Mouse (Mus musculus) urinary bladder, postnatal 14 days (tissue): Measurements from ENCODE around the gene Rspry1.

Experiments
- DNase-seq: peaks from one replicate; pipeline ENCODE4 v3.0.0; 2021; ENCODE audit warnings: low spot score

The Rspry1 gene

DNA sequence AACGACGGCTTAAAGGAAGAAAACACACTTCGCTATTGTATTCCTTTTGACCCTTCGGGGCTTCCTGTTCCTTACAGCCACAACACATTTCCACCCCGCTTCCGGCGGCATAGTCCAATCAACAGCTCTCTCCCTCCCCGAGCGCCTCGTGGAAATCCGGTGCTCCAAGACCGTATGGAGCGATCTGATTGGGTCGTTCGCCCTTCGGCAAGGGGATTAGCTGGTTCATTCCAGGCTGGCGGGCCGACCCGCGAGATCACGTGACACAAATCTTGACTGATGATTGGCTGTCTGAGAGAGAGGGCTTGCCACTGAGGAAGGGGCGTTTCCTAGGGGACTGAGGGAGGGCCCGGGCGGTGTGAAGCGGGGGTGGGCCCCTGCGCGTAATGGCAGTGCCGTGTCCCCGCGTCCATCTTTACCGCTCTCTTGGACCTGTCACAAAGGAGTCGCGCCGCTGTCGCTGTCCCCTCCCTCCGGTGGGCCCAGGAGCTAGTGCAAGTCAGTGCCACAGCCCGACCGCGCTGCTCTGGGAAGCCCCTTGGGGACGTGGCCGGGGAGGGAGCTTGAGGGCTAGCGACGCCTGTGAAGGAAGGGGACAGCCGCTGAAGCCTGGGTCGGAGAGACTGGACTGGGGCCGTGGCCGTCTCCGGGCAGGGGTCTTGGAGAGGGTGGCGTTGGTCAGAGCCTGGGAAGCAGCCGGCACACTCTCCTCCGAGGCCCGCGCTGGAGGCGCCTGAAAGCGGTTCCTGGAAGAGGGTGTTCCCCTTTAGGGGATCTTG is at the start of gene Rspry1, which contains the start of gene Fam192a:
Gene Rspry1 (plus strand): TSS at position 331 of the 779 bp plus-strand sequence.
Gene Fam192a (minus strand): TSS at position 391 of the 779 bp plus-strand sequence.
- peak; percentile 100 for DNase-seq

DNA sequence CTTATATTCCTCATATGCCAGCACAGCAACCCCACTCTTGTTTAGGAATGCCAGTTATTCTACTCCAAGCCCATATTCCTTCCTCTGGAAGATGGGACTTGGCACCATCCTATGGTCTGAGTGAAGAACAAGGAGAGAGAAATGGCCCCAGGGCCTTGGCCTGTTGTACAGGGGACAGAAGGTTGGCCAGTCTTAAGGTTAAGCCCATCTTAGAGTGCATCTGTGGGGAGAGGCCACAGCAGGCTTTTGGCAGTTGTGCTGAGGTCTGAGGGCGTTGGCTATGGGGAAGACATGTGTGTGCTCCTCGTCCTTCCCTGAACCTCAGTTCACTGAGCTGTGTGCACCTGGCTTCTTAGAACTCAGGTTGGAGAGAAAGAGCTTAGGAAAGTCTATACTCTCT is 49.0 kb upstream of the Rspry1 start:
- no peak for DNase-seq

DNA sequence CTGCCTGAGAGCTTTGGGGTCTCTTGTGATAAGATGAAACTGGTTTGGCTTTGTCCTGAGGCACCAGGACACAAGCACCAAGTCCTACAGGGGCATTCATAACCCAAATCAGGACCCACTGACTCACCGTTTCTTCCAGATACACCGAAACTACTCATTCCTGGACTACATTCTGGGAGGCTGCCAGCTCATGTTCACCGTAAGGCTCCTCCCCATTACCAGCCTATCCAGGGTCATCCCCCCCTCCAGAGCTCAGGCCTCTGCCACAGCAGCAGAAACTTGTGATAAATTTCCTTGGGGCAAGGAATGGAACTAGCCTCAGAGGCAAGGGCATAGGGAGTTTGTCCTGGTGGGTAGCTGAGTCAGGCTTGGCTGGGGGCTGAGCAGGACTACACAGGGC is 44.5 kb upstream of the Rspry1 start:
- DNase-seq = no peak

DNA sequence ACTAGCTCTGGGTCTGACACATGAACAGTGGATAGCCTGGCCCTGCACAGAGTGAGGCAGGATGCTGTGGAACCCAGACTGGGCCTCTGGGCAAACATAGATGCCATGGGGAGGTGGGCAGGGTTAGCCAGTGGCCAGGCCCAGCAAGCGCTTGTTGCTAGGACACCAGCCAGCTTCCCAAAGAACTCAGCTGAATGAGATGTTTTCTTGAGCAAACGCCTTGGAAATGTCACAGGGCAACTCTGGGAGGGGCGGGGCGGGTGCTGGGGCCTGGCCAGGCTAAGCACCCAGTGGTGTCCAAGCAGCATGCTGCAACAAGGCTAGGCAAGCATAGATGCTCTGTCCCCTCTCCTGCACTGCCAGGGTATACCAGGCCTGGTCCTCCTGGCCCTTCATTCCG is 40.5 kb upstream of the Rspry1 start:
- DNase-seq = no peak

- DNase-seq = no peak
These were observed 37.3 kb upstream of the Rspry1 start for GRCm38 (mm10) chr8:94564421-94564820.

DNA sequence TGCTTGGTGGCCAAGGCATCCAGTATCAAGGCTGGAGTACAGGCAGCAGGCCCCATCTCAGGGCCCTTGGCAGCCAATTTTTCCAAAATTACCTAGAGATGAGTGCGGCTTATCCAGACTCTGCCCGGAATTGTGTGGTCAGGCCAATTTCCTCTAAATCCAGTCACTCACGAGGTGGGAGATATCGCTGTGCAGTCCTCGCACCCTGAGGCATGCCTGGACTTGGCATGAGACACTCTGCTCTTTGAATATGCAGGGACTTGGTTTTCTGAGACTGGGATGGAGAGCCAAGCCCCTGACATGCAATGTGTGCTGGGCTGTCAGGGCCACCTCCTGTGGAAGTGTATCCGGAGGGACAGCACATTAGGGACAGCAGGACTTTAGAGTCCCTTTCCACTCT is 35.7 kb upstream of the Rspry1 start:
- no peak for DNase-seq

- DNase-seq = no peak
These were observed 35.1 kb upstream of the Rspry1 start for GRCm38 (mm10) chr8:94566446-94567158.

- DNase-seq = no peak
These were observed 34.4 kb upstream of the Rspry1 start for GRCm38 (mm10) chr8:94567159-94567849.

DNA sequence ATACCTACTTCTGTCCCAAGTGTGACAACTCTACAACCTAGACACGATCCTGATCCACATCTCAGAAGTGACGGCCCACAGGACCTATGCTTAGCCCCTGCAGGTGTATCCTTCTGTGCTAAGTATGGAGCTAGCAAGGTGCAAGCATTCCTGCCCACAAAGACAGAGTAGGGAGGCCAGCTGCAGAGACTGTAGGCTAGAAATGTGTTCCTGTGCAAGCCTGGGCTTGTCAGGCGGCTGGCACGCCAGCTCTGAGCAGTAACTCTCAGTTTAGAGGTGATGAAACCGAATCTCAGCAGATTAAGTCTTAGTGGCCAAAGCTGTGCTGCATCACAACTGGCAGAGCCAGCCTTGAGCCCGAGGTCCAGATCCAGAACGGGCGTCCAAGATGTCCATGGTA is 33.6 kb upstream of the Rspry1 start:
- peak; percentile 24 for DNase-seq

DNA sequence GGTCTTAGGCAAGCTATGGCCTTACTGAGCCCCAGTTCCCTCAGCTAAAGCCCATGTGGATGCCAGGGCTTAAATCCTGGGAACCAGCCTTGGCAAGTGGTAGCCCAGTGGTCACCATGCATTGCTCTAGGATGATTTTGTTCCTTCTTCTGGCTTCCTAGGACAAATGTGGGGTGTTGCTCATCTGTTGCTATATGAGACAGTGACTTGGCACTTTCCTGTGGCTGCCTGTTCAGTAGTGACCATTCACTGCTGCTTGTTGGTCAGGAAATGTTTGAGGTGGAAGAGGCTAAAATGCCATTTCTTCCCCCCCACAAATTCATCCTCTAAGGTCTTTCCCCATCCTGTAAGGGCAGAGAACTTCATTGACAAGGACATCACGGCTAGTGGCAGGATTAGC is 32.3 kb upstream of the Rspry1 start:
- DNase-seq = no peak

- no peak for DNase-seq
These were observed 29.8 kb upstream of the Rspry1 start for GRCm38 (mm10) chr8:94571896-94572295.

- DNase-seq = no peak
These were observed 27.4 kb upstream of the Rspry1 start for GRCm38 (mm10) chr8:94574159-94574907.

- DNase-seq = no peak
These were observed 26.6 kb upstream of the Rspry1 start for GRCm38 (mm10) chr8:94575148-94575547.

GRCm38 (mm10) chr8:94581820-94582483 is 19.8 kb upstream of the Rspry1 start:
- DNase-seq = no peak

DNA sequence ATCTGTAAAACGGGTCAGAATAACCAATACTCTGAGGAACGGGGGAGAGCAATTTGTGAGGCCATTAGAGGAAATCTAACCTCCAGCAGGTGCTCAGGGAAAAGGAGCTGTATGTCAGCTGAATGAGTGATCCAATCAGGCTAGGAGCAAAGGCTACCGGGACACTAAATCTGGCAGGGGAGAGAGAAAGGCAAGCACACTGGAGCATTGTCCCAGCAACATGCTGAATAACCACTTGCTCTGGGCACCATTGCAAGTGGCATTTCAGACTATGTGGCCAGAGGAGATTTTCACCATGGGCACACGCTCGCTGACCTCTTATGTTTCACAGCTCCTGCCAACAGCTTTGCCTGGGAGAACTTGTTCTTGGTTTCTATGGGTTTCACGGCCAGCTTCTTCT is 19.2 kb upstream of the Rspry1 start:
- DNase-seq = no peak

GRCm38 (mm10) chr8:94584238-94584817 is 17.4 kb upstream of the Rspry1 start:
- DNase-seq = peak; percentile 46

DNA sequence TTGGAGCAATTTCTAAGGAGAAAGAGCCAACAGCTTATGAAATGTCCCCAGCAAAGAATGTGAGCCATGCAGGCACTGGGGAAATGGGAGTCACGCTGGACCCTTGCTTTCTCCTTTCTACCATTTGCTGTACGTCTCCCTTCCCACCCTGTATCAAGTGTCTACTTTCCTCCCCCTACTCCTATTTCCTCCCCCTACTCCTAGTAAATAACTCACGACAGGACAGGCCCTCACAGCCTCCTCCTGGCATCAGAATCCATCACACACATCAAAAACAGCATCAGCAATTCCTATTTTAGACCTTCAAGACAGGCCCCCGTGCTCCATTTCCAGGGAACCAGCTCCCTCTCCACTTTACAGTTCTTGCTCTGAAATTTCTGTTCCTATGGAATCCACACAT is 10.0 kb upstream of the Rspry1 start:
- no peak for DNase-seq

DNA sequence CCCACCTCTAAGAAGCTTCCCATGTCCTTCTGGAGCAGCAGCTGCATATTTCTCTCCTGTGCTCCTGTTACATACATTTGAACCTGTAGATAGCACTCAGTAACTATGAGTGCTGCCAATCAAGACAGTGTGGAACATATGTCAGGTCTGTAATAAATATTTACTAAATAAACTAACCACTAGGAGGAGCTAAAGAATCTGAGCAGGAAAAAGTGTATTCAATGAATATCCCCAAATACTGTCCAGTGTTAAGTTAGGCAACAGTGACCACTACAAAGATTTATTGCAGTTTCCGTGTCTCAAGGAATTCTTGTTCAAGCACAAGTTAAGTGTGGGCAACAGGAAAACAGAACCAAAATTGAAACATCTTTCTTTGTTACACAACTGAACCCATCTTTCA is 7.5 kb upstream of the Rspry1 start:
- no peak for DNase-seq

DNA sequence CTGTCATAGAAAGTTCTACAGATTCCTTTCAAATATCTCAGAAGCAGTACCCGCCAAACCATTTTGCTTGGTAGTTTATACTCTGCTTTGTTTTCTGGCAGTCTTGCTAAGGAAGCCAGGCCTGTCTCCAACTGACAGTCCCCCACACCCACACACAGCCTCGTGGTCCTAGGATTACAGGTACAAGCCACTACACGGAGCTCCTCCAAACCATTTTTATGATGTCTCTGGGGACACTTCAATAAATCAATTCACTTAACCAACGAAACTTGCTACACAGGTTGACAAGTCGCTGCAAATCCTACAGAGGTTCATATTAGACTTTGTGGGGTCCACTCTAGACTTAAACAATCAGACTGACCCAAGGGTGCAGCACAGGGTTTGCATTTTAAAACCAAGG is 1.3 kb upstream of the Rspry1 start:
- no peak for DNase-seq

DNA sequence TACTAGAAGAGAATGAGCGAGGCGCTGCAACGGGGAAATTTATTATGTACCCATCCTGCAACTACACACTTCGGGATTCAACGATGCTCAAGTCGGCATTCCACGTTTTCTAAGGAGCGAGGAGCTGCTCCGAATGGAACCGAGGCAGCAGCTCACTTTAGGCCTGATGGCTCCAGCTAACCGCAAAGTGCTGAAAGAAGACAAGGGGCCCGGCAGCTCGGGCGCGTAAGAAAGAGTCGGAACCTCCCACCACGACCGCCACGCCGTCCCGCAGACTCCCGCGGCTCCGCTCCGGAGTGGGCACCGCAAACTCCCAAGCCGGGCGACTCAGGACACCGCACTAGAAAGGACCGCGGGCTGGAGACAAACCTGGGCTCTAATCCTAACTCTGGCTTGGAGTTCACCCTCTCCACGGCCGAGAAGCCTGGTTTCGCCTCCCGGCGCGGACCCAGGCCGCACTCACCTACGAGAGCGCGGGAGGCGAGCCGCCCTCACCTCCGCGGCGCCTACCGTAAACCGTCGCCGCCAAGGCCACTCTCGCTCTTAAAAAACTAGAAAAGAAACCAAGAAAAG is 617 bp upstream of the Rspry1 start:
- DNase-seq = no peak
